ENCODE assay signal across 8 mouse cellular contexts in the genomic region with DNA sequence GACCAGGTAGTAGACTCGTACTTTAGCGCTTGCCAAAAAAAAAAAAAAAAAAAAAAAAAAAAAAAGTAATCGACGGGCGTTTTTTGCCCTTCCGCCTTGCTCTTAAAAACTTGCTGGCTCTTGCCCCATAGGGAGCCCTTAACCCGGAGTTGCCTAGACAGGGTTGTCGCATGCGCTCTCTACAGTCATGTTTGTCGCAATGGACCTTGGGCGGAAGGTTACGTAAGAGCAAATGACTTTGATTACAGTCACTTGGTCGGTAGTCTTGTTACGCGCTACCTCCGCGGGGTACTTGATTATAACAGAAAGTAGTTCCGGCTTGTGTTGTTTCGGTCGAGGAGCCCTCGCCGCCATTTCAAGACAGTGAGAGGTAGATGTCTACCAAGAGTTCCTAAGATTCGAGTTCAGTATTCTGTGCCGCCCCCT. TPM values are rescaled to one million over a fixed set of nuclear protein-coding genes. Genes with fewer than 3 reads are reported as not detected.
DNase-seq lines count a peak whose midpoint lies in the region; ATAC-seq lines count a peak whose summit lies in the region.

A gene (plus strand): TSS at position 320 of the 426 bp plus-strand sequence.

- H3K4me3 ChIP-seq in hindbrain, embryonic 16.5 days (ENCODE audit: low read length) = peak within 1 kb of the TSS; percentile 64
- H3K4me3 ChIP-seq in macrophage (ENCODE audit: inconsistent target) = peak within 1 kb of the TSS; percentile 79

- H3K4me1 ChIP-seq in hindbrain, embryonic 16.5 days (ENCODE audit: control insufficient read depth, insufficient read depth, low read depth, low read length) = peaks cover 3% of the 10 kb centered on the region; the same call in 1 of the 2 replicates

- H3K9ac ChIP-seq in hindbrain, embryonic 16.5 days (ENCODE audit: low read depth, low read length) = peak within 1 kb of the TSS; percentile 79

- H3K36me3 ChIP-seq in hindbrain, embryonic 16.5 days (ENCODE audit: control insufficient read depth, insufficient read depth, low read length) = no peaks in the 10 kb centered on the region
- H3K36me3 ChIP-seq in macrophage (ENCODE audit: inconsistent target) = 0 out of 2 replicates have a peak, but pooled peaks cover 5% of the 10 kb centered on the region

- peak within 1 kb of the TSS; percentile 88 for H3K27ac ChIP-seq in hindbrain, embryonic 16.5 days (ENCODE audit: low read depth, low read length)
- H3K27ac ChIP-seq in macrophage = peak within 1 kb of the TSS; percentile 89

- H3K9me3 ChIP-seq in hindbrain, embryonic 16.5 days (ENCODE audit: control insufficient read depth, low read length) = no peaks in the 10 kb centered on the region

- H3K4me2 ChIP-seq in hindbrain, embryonic 16.5 days (ENCODE audit: low read length) = peak within 1 kb of the TSS; percentile 41

- DNase-seq in WW6 (ENCODE audit: low read depth, low spot score) = peak; percentile 61
- DNase-seq in cerebellum, postnatal 4 days (ENCODE audit: low spot score in 2 of 2) = peak; percentile 58 to 82
- peak; percentile 93 for DNase-seq in gastrocnemius, adult 18-20 months (ENCODE audit: low spot score)
- peak; percentile 79 to 88 for DNase-seq in left cerebral cortex, adult 18-20 months (ENCODE audit: low spot score in 2 of 2)
- DNase-seq in right cerebral cortex, adult 18-20 months = peak; percentile 88
- DNase-seq in urinary bladder, postnatal 10 days (ENCODE audit: low spot score) = peak; percentile 35

- 10% methylated on average over 22 of the region's 24 CpGs for WGBS in hindbrain, embryonic 16.5 days
- WGBS in macrophage (ENCODE audit: missing documents) = 16% methylated on average over 20 of the region's 24 CpGs

- peak; percentile 92 for ATAC-seq in hindbrain, embryonic 16.5 days

- peaks cover 2% of the 10 kb centered on the region; the same call in 1 of the 2 replicates for H3K27me3 ChIP-seq in hindbrain, embryonic 16.5 days (replicated peaks; ENCODE audit: control insufficient read depth, insufficient read depth, low read length)

- peaks cover 49% of the 10 kb centered on the region for H3K79me2 ChIP-seq in macrophage (ENCODE audit: inconsistent target)

RNA-seq across cellular contexts. Expression of the gene that starts here (rescaled TPM):
- total RNA-seq in gastrocnemius, adult 18-20 months (2021) = 10 to 100 TPM; 64.7 to 74.0 TPM
- 157 and 186 TPM in 2 replicates for polyA plus RNA-seq in hindbrain, embryonic 16.5 days (2015; fragmentation: Nextera tagmentation; extraction: Ambion mirVana)
- total RNA-seq in left cerebral cortex, adult 18-20 months (2021) = 100 to 1,000 TPM; 212 to 218 TPM
- 1,000 to 10,000 TPM in 3 of 26 experiments, 100 to 1,000 TPM in 23; 736 to 1,252 (median 882) TPM for total RNA-seq in macrophage (2018; cell fraction: chromatin; rRNA removed)
- total RNA-seq in macrophage (2018; cell fraction: cytosol; rRNA removed) = 10 to 100 TPM in 25 of 26 experiments, 1 to 10 TPM in 1; 10.0 to 66.8 (median 26.4) TPM
- total RNA-seq in macrophage (2018; cell fraction: nucleus; rRNA removed) = 1,000 to 10,000 TPM in 1 of 26 experiments, 100 to 1,000 TPM in 25; 374 to 1,215 (median 634) TPM
- polyA plus RNA-seq in macrophage (2018) = 37.6 to 116 TPM (median 41.1 TPM) in 3 replicates

Comparison
In these comparisons a context has a peak if more than half of its experiments do, and no peak if none do; other contexts are left out.
1. Peak in every context shown above with its lines: DNase-seq, ATAC-seq, H3K4me3 ChIP-seq and H3K27ac ChIP-seq.
2. DNase-seq: peak in every context shown above with its lines; median percentile 93 in gastrocnemius, adult 18-20 months; 88 in right cerebral cortex, adult 18-20 months; 84 in left cerebral cortex, adult 18-20 months; 70 in cerebellum, postnatal 4 days; 61 in WW6; 35 in urinary bladder, postnatal 10 days.